Mouse (Mus musculus) spleen, adult 18-20 months (tissue): ENCODE data around the gene Hvcn1.
"Not testable (repeated sequence)": the region's sequence is repeated elsewhere in the genome, so short reads cannot be mapped to it uniquely, and the experiment has no call there.

ENCODE experiments used
- DNase-seq, 2 experiments: peaks; one replicate each; pipeline ENCODE4 v3.0.0; 2022; ENCODE audit warnings: mixed read lengths in 2 of 2

Gene Hvcn1

GRCm38 (mm10) chr5:122206475-122206874 lies at the start of gene Hvcn1:
Hvcn1 (plus strand) TSS chr5:122206804.
- no peak for DNase-seq

- peak; percentile 86 to 88 for DNase-seq
These were observed 48.7 kb upstream of the Hvcn1 start, which contains the start of gene Ppp1cc for GRCm38 (mm10) chr5:122157827-122158381. Ppp1cc (plus strand) TSS chr5:122158278.

- DNase-seq: peak; percentile 23 to 33
These were observed 47.8 kb upstream of the Hvcn1 start for GRCm38 (mm10) chr5:122158557-122159515.

GRCm38 (mm10) chr5:122163194-122163593 lies 43.4 kb upstream of the Hvcn1 start:
- no peak for DNase-seq

GRCm38 (mm10) chr5:122164011-122164410 lies 42.6 kb upstream of the Hvcn1 start:
- no peak for DNase-seq

- DNase-seq: no peak
These were observed 41.2 kb upstream of the Hvcn1 start for GRCm38 (mm10) chr5:122165233-122165915.

GRCm38 (mm10) chr5:122166636-122167161 lies 39.9 kb upstream of the Hvcn1 start:
- DNase-seq: no peak

- no peak for DNase-seq
These were observed 38.1 kb upstream of the Hvcn1 start for GRCm38 (mm10) chr5:122168344-122169069.

GRCm38 (mm10) chr5:122171058-122171457 lies 35.5 kb upstream of the Hvcn1 start:
- no peak for DNase-seq

GRCm38 (mm10) chr5:122175402-122175801 lies 31.2 kb upstream of the Hvcn1 start:
- no peak for DNase-seq

- DNase-seq: no peak
These were observed 30.6 kb upstream of the Hvcn1 start for GRCm38 (mm10) chr5:122175961-122176360.

- peak; percentile 32 to 56 for DNase-seq
These were observed 30.2 kb upstream of the Hvcn1 start for GRCm38 (mm10) chr5:122176398-122176797.

GRCm38 (mm10) chr5:122179665-122180064 lies 26.9 kb upstream of the Hvcn1 start:
- no peak for DNase-seq

- no peak for DNase-seq
These were observed 22.3 kb upstream of the Hvcn1 start for GRCm38 (mm10) chr5:122184283-122184806.

- not testable (repeated sequence) for DNase-seq
These were observed 21.7 kb upstream of the Hvcn1 start for GRCm38 (mm10) chr5:122184858-122185257.

GRCm38 (mm10) chr5:122189115-122189514 lies 17.5 kb upstream of the Hvcn1 start:
- no peak for DNase-seq

GRCm38 (mm10) chr5:122190465-122190864 lies 16.1 kb upstream of the Hvcn1 start:
- DNase-seq: no peak

- no peak for DNase-seq
These were observed 15.1 kb upstream of the Hvcn1 start for GRCm38 (mm10) chr5:122191269-122192063.

GRCm38 (mm10) chr5:122192347-122192746 lies 14.3 kb upstream of the Hvcn1 start:
- no peak for DNase-seq

- DNase-seq: no peak
These were observed 5.7 kb upstream of the Hvcn1 start for GRCm38 (mm10) chr5:122200872-122201271.

GRCm38 (mm10) chr5:122201904-122202303 lies 4.7 kb upstream of the Hvcn1 start:
- DNase-seq: no peak
